Mouse (Mus musculus): ENCODE measurements around the gene Foxp1. TPM values are rescaled to one million over a fixed set of nuclear protein-coding genes. Genes with fewer than 3 reads are reported as not detected.

Gene Foxp1
- total RNA-seq, 2 experiments from 2014 or later, result 14.7 to 34.4 TPM

DNA sequence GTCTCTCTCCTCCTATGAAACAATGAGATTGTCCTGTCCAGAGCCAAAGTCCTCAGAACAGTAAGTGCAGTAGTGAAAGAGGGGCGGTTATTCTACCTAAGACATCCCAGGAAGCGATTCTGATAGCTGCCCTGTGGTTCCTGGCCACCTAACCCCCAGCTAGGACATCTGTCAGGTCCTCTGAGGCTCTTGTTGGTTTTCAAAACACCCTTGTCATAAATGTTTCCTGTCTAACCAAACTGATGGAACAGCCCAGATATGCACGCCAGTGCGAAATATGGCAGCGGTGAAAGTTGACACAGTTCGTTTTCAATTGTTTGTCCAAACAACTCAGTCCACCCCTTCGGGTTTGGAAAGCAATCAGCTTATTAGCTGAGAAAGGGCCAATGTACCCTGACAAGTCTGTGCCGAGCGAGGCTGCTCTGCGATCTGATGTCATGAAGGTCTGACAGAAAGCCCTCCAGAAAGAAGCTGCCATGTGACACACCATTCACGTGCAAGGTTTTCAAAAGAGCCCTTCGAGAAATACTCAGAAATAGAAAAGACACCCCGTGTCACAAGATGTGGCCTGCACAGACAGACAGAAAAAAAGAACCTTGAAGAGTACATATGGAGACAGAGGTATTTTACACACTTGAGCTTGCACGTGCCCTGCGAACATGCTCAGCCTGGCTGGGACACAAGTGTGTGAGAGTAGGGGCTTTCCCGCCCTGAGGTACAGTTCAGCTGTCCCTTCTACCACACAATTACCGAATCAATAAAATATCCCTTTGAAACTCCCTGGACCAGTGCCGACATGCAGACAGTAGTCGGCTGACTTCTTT lies 147.9 kb downstream of the Foxp1 start:
- no peak for ATAC-seq (replicated peaks; ENCODE audit: low FRiP score, poor library complexity, severe bottlenecking)

DNA sequence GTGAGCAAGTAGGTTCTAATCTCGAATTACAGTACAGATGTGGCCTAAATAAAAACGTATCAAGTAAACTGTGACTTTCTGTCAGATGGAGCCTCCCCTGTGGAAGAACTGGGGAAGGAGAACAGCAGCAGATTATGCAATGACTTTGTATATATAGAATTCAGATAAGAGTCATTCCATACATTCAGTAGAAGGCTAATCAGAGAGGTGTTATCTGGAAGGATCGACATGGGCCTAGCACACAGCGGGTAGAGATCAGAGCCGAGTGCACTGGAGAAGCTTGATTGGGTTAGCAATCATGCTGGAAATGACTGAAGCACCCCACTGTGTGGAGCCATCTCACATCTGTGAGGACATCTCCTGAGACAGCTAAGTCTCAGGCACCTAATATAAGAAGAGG lies 150.1 kb downstream of the Foxp1 start:
- ATAC-seq (replicated peaks; ENCODE audit: low FRiP score, poor library complexity, severe bottlenecking), result no peak

DNA sequence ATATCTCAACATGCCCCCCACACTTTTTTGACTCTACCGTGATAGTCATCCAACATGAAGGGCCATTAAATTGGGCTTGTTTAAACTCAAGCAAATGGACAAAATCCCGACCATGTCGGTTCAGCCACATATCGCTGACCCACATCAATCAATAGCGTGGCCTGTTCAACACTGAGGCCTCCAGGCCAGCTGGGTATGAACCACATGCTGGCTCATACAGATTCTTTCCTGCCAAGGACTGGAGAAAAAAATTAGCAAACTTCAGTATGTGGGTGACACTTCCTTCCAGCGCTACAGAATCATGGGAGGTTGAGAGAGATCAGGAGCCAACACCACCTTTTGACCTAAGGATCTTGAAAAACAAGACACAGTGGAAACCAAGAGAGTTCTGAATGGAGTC lies 150.5 kb downstream of the Foxp1 start:
- ATAC-seq (replicated peaks; ENCODE audit: low FRiP score, poor library complexity, severe bottlenecking), result no peak

DNA sequence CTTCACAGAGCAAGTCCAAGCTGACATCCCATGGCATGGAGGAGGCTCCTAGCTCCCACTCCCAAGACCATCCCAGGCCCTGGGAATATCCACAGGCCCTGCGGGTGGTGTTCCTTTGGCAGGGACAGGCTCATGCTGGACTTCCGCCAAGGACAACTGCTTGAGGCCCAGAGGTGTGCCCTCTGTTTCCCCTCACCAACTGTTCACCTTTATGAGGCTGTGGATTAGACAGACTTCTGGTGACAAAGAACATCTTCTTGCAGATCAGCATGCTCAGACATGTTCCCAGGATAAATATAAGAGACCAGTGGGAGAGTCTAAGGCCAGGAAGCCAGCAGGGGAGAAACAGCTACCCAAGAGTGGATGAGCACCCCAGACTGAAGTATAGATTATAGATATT lies 152.6 kb downstream of the Foxp1 start:
- ATAC-seq (replicated peaks; ENCODE audit: low FRiP score, poor library complexity, severe bottlenecking), result no peak

DNA sequence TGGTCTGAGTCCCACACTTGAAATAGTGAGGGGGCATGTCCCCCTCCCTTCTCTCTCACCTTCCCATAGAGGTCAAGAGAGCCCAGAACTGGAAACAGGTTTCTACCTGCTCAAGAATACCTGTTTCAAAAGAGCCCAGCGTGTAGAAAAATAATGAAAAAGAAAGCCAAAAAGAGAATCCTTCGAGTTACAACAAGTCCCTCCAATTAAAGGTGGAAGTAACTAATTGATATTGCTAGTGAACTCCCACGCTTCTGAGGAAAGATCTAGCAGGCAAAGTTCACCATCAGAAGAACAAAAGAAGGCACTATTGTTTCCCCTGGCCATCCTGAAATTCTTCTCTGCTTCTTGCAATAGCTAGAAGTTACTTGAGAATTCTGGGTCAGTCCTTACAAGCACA lies 153.4 kb downstream of the Foxp1 start:
- no peak for ATAC-seq (replicated peaks; ENCODE audit: low FRiP score, poor library complexity, severe bottlenecking)

DNA sequence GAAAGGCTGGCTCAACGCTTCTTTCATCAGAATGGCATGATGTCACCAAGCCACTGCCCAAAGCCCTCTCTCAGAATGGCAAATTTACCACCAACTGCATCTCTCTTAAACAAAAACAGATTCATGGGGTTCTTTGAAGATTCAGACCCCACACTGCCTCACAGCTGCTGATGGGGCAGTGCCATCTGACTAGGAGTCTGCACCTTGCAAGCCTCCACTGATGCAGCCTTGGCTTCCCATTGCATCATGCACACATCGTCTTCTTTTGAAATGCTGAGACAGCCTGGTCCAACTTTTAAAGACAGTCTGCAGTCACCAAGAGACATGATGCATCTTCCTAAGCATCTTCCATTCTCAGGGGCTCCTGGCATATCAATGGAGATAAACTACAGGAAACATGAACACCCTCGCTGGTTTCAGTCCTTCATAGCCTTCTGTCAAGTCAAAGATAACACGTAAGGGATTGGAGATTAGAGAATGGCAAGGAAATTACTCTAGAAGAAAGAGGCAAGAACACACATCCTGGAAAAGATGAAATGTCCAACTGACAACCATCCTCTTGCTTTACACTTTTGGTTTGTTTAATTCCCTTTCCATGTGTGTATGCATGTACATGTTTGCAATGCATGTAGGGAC lies 154.3 kb downstream of the Foxp1 start:
- ATAC-seq (replicated peaks; ENCODE audit: low FRiP score, poor library complexity, severe bottlenecking), result no peak

DNA sequence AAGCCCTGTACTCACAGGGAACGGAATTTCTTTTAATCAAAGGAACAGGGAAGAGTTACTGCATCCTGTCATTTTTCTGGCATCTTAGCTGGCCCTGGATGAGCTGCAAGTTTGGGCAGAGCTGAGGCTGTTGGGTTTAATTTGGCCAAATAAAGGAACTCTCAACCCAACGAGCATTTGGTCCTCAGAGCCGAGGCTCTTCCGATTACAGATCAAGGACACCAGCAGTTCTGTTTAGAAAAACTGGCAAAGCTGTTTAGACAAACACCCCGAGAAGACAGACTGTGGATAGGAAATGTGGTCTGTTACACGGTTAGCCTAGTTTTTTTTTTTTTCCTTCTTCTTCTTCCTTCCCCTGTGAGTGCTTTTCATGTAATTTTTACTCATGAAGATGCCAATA lies 158.0 kb downstream of the Foxp1 start:
- no peak for ATAC-seq (replicated peaks; ENCODE audit: low FRiP score, poor library complexity, severe bottlenecking)

DNA sequence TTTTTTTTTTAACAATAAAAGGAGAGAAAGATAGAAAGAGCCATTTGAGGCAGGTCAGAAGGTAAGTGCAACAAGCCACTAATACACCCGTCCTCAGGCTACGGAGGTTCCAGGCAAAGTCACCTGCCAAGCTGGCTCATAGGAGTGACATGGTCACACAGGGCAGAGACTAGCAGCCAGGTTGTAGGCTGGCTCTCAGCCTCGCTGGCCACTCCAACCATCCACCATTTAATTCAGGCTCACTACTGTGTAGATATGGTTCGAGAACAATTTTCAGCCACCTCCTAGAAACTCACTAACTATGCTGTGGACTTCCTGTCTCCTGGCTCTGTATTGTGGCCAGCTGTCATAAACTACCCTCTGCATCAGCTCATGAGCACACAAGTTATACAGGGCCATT lies 161.9 kb downstream of the Foxp1 start:
- no peak for ATAC-seq (replicated peaks; ENCODE audit: low FRiP score, poor library complexity, severe bottlenecking)

DNA sequence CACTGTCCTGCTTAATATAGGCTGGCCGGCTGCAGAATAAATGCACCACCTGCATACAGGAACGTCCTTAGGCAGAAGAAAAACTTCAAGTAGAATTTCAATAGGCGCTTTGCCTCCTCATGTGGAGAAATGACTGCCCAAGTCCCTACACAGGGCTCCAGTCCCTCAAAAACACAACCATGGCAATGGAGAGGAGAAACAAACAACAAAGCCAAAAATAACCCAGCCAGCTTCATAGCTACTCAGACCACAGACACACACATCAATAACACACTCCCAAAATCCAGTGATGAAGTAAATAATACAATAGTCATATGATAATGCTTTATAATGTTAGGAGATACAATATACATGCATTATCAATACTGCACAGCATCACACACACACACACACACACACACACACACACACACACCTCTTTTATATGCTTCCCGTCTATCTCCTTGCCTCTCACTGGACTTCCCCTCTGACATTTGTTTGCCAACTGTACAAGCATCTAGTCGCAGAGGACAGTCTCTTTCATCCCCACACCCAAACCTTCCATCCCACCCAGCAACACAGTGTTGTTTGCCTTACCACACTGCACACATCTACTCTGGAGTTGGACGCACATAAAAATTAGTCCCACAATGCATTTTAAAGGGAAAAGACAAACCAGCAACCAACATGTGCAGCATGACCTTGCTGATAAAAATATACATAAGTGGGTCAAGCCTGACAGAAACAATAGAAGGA lies 162.6 kb downstream of the Foxp1 start:
- ATAC-seq (replicated peaks; ENCODE audit: low FRiP score, poor library complexity, severe bottlenecking), result no peak

DNA sequence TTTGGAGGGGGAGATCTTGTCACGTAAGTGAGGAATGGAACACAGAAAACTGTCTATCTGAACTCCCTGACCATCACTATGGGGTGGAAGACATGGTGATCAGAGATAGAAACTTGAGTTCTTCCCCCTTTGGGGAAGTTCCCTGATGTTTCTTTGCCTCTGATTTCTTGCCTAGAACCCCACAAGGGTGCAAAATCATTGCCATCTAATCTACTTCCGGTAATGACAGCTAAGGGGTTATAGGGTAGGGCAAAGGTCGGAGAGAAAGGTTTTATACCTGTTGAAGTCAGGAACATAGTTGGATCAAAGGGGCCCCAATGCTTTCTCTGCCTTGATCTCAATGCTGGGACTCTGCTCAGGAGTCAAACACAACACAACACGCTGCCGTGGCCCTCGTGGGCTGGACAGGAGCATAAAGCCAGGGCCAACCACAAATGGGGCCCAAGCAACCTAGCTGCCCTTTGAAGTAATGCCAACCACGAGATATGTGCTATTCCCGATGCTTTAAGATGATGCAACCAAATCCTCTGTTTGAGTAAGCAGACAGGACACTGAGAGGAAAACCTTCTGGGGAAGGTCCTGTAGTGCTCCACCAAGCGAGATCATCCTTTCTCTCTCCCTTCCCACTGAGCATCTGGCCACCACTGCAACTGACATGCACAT lies 163.4 kb downstream of the Foxp1 start:
- ATAC-seq (replicated peaks; ENCODE audit: low FRiP score, poor library complexity, severe bottlenecking), result no peak

DNA sequence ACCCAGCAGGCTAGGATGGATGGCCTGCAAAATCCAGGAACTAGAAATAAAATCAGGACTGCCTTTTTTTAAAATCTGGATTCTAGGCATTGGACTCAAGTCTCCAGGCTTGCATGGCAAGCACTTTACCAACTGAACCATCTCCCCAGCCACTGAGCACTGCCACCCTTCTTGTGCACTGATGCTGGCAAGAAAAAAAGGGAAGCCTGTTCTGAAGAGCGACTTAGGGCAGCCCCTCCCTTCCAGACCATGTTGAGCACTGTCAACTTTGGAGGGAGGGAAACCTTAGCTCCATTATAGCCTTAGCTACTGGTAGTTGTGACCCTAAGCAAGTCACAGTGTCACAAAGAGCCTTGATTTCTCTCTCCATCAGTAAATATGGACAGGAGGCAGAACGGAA lies 164.6 kb downstream of the Foxp1 start:
- no peak for ATAC-seq (replicated peaks; ENCODE audit: low FRiP score, poor library complexity, severe bottlenecking)

DNA sequence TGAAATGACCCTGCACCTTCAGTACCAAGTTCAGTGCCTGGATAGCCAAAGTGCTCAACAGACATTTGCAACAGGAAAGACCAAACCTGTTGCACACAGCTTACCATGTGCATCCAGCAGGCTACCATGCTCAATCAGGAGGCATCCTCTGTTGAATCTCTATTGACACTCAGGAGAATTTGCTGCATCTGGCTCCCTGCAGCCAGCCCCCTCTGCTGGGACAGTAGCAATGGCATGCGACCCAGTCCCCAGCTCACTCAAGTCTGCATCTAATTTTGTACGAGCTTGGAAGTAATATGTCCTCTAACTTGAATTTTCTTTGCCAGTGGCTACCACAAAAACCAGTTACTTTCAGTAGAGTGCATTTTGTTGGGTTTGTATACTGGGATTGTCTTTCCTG lies 168.2 kb downstream of the Foxp1 start:
- ATAC-seq (replicated peaks; ENCODE audit: low FRiP score, poor library complexity, severe bottlenecking), result no peak

DNA sequence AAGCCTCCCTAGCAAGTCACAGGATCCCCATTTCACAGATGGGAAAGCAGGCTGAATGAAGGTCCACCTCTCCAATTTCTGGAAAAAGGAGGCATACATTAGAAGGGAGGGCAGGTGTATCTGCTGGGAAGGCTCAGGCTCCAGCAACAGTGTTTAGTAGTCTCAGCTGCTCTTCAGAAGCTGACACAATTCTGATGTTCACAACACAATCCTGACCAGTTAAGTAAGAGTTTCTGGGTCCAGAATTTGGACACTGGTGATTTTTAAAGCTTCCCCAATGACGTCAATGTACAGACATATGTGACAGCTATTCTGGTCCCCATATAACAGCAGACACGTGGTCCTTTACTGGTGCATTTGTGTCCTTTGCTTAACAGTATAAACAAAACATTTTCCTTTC lies 169.1 kb downstream of the Foxp1 start:
- no peak for ATAC-seq (replicated peaks; ENCODE audit: low FRiP score, poor library complexity, severe bottlenecking)

DNA sequence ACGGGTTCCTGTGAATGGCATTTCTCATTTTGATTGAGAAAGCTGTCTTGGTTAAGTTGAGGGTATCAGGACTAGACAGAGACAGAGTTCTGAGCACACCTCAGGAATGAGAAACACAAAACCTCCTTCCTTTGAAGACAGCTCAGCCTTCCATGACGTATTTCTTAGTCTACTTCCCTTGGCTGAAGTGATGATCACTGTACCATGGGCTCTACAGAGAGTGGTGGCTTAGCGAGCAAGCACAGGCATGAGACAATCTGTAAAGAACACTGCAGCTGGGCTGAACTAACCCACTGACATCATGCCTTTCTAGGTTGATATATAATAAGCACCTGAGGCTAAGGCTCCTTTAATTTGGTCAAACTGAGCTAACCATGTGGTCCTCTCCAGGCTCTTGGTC lies 172.0 kb downstream of the Foxp1 start:
- ATAC-seq (replicated peaks; ENCODE audit: low FRiP score, poor library complexity, severe bottlenecking), result no peak

DNA sequence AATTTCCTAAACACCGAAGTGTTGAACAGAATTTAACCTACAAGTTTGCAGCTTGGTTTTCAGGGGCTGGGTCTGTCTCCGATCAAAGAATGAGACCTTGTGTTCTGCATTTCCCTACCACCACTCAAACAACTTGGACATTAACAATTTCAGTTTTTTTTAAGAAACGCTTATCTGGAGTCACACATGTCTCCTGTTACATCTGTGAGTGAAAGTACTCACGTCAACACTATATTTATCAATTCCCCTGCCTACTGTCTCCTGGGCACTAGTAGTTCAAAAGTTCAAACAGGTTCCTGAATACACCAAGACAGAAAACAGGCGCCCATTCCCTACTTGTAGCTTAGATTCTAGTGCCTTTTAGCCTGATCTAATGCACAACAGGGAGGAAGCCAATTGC lies 172.4 kb downstream of the Foxp1 start:
- no peak; the same call in 1 of the 2 replicates for ATAC-seq (replicated peaks; ENCODE audit: low FRiP score, poor library complexity, severe bottlenecking)

DNA sequence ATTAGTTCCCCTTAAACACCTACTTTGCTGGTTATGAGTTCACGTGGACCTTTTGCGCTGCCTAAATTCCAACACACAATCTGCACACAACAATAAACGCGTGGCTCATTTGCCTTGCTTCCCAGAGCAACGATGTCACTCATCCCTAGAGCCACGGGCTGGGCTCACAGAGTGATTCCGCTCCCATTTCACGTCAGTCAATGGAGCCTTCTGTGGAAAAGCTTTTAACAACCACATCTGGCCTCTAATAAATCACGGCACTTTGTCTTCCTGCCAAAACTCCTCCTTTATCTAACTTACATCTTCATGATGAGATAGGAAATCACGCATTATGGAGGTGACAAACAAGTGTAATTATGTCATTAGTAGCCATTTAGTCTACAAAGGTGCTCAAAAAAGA lies 174.7 kb downstream of the Foxp1 start:
- no peak for ATAC-seq (replicated peaks; ENCODE audit: low FRiP score, poor library complexity, severe bottlenecking)

DNA sequence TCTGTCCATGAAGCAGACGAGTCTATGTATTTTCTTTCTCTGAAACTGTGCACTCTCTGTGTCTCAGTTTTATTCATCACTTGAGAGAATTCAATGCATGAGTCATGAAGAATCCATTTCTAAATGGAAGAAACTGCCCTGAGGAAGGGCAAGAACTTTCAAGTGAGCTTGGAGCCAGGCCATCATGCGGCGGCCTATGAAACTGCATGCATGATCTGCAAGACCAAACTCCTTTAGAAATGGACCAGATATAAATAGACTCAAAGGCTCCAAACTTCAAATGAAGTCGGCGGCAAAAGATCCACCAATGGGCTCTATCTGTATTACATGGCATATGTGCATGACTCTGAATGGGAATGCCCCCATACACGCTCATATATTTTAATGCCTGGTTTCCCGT lies 177.6 kb downstream of the Foxp1 start:
- no peak for ATAC-seq (replicated peaks; ENCODE audit: low FRiP score, poor library complexity, severe bottlenecking)

DNA sequence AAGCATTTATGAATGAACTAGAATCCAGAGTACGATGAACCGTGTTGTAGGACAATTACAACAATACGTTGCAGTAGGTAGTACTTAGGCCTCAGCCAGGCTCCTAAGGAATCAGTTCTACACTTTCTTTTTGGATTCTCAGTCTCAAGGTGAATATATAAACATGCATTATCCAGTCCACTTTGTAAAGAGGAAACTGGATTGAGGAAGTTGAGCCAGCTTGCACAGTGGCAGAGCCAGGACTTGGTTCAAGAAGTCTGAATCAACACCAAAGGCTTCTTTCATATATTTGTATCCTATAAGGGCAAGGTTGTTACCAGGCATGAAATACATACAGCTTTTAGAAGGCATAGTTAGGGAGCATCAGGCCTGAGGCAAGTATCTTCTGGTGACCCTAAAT lies 178.2 kb downstream of the Foxp1 start:
- no peak for ATAC-seq (replicated peaks; ENCODE audit: low FRiP score, poor library complexity, severe bottlenecking)

DNA sequence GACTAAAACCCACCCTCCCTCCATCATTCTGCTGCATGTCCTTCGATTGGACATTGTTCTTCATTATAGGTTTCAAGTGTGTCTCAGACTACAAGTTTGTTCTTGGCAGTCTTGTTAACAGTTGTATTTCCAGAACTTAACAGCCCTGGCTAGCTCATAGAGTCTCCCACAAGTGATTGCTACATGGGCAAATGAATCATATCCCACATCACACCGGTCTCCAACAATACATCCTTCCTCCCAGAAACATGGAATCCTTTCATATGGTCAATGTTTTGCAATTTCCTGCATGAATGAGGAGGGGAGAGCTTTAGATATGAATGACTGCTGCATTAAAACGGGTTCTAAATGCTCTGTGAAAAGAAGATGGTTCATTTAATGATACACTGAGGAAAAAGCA lies 178.7 kb downstream of the Foxp1 start:
- ATAC-seq (replicated peaks; ENCODE audit: low FRiP score, poor library complexity, severe bottlenecking), result no peak

DNA sequence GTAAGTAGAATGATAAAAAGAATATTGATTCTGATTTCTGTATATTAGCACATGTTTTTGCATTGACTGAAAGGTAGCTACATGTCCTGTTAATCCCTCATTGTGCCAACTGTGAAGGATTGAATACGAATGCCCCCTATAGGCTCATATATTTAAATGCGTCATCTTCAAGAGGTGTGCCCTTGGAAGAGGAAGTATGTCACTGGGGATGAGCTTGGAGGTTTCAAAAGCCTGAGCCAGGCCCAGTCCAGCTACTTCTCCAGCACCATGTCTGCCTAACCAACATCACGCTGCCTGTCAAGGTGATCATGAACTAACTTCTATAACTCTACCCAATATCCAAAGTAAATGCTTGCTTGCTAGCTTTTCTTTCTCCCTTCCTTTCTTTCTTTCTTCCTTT lies 180.1 kb downstream of the Foxp1 start:
- no peak for ATAC-seq (replicated peaks; ENCODE audit: low FRiP score, poor library complexity, severe bottlenecking)

DNA sequence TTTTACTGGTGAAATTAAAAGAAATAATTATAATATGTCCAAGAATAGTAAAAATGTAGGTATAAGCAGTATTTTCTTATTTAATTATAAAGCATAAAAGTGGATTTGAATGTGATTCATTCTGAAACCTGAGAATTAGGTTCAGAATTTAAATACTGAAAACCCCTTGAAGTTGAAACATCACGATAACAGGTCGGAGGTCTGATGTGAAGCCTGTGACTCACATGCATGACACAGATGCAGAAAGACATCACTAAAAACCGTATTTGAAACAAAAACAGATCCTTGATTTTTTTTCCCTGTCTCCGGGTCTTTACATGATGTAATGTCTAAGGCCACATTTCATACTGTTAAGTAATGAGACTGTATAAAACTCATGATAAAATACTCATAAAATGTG lies 181.6 kb downstream of the Foxp1 start:
- no peak for ATAC-seq (replicated peaks; ENCODE audit: low FRiP score, poor library complexity, severe bottlenecking)
